In the genomic region with DNA sequence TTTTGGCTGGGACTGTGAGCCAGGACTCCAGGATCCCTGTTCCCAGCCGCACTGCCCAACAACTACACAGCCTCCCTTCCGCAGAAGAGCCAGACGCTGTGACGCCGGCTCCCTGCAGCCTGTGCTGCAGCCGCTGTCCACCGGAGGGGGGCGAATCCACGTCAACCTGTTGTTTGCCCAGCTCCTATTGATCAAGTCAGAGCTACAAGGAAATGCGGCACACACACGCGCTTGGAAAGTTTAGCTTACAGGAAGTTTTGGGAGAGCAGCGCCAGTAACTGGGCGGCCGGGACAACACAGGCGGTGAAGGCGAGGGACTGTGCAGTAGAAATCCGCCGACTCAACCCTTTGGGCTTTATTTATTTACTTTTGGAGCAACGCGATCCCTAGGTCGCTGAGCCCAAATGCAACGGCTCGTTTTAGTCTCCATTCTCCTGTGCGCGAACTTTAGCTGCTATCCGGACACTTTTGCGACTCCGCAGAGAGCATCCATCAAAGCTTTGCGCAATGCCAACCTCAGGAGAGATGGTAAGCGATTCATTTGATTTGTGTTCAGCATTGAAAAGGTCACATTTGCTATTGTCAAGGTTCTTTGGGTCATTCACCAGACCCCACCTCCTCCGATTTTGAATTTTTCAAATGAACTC, we compare ENCODE assay signal across 8 mouse cellular contexts. TPM values are rescaled to one million over a fixed set of nuclear protein-coding genes. Genes with fewer than 3 reads are reported as not detected.
DNase-seq lines count a peak whose midpoint lies in the region; ATAC-seq and TF ChIP-seq lines count a peak whose summit lies in the region.

TSS of gene Pdgfd (plus strand) at position 194 of the 647 bp plus-strand sequence.

- H3K4me3 ChIP-seq in gastrocnemius, adult 2 months, result peak within 1 kb of the TSS; percentile 74
- H3K4me3 ChIP-seq in hindbrain, embryonic 13.5 days, result peak within 1 kb of the TSS; percentile 43

- peak; percentile 82 for DNase-seq in ZHBTc4 (ENCODE audit: low read depth, low spot score)
- peak; percentile 2 to 7 for DNase-seq in cerebellum, postnatal 36 days
- DNase-seq in gastrocnemius, adult 2 months, result peak; percentile 67
- DNase-seq in left cerebral cortex, postnatal 10 days (ENCODE audit: extremely low spot score in 1 of 2, low spot score in 2 of 2), result peak; percentile 1 to 83
- DNase-seq in skeletal muscle tissue, adult 2 months (ENCODE audit: low read depth, low spot score), result peak; percentile 44

- H3K4me2 ChIP-seq in hindbrain, embryonic 13.5 days, result peak within 1 kb of the TSS; percentile 74

- peak within 1 kb of the TSS; percentile 86 for H3K27ac ChIP-seq in gastrocnemius, adult 2 months
- 0 out of 2 replicates have a peak within 1 kb of the TSS, but pooled peaks have one; percentile 15 for H3K27ac ChIP-seq in hindbrain, embryonic 13.5 days

- intact Hi-C loops in gastrocnemius, adult 2 months (cut with DNase I), result no loop called here
- intact Hi-C loops in left cerebral cortex, postnatal 10 days (cut with DNase I), result no loop called here

- H3K4me1 ChIP-seq in hindbrain, embryonic 13.5 days (replicated peaks), result peaks cover 11% of the 10 kb centered on the region

- H3K36me3 ChIP-seq in hindbrain, embryonic 13.5 days, result no peaks in the 10 kb centered on the region

- no peaks in the 10 kb centered on the region for H3K9me3 ChIP-seq in hindbrain, embryonic 13.5 days

- H3K9ac ChIP-seq in hindbrain, embryonic 13.5 days, result peak within 1 kb of the TSS; percentile 30; the same call in 1 of the 2 replicates

- 0 out of 2 replicates have a peak, but pooled peaks cover 5% of the 10 kb centered on the region for H3K27me3 ChIP-seq in hindbrain, embryonic 13.5 days

- TF ChIP-seq CTCF in gastrocnemius, adult 2 months (IDR thresholded peaks at IDR 0.05), result peak; percentile 56

- peak; percentile 92 for ATAC-seq in hindbrain, embryonic 13.5 days (ENCODE audit: low FRiP score)
- peak; percentile 96 for ATAC-seq in megakaryocyte progenitor cell, adult 5-6 weeks (replicated peaks; ENCODE audit: poor library complexity)
- no peak for ATAC-seq in inflammation-experienced regulatory T-cells, adult 6 months

- WGBS in hindbrain, embryonic 13.5 days, result under 1% methylated on average over 32 of the region's 32 CpGs

RNA-seq across cellular contexts. Expression of gene Pdgfd, which starts in this region (rescaled TPM):
- total RNA-seq in gastrocnemius, adult 2 months (2021), result 1 to 10 TPM; 3.2 to 4.7 TPM
- polyA plus RNA-seq in hindbrain, embryonic 13.5 days (2015; fragmentation: Nextera tagmentation; extraction: Ambion mirVana), result 2.6 and 2.9 TPM in 2 replicates
- total RNA-seq in left cerebral cortex, postnatal 10 days (2021), result 1 to 10 TPM; 1.9 to 2.5 TPM
- total RNA-seq in megakaryocyte progenitor cell, adult 5-6 weeks (2015), result 0.59 and 0.91 TPM in 2 replicates
- total RNA-seq in megakaryocyte progenitor cell, adult 5-6 weeks (2017), result 0.12 and 1.1 TPM in 2 replicates
- not detected for polyA plus RNA-seq in inflammation-experienced regulatory T-cells, adult 6 months (2017; shearing (Covaris generic))

Comparison
In these comparisons a context has a peak if more than half of its experiments do, and no peak if none do; other contexts are left out.
1. DNase-seq: peak in every context shown above with its lines; median percentile 82 in ZHBTc4; 67 in gastrocnemius, adult 2 months; 44 in skeletal muscle tissue, adult 2 months; 42 in left cerebral cortex, postnatal 10 days; 4 in cerebellum, postnatal 36 days.